Mouse (Mus musculus): Measurements from ENCODE around the gene Abcg1. TPM values are rescaled to one million over a fixed set of nuclear protein-coding genes. Genes with fewer than 3 reads are reported as not detected.

Abcg1 gene
- polyA plus RNA-seq, 1 experiment from 2014 or later, result 10.1 TPM

DNA sequence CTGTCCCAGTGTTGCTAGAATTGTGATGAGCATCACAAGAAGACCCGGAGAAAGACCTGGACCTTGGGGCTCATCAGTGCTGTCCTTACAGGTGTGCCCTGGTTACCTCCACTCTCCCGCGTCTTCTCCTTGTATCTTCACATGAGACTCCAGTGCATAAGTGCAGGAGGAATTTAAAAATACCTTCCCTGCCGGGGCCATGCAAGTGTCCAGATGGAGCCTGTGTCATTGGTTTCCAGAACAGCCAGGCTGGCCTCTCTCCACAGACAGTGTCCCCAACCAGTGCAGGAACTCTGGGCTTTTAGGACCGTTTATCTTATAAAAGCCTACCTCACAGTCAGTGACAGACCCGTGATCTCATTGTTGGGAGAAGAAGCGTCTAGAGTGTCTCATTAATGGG, 38.1 kb downstream of the Abcg1 start:
- 93% methylated on average over 7 of the region's 7 CpGs for WGBS
- Histone ChIP-seq H3K36me3 (ENCODE audit: control insufficient read depth, insufficient read depth, low read length) (no peaks in the 10 kb centered on the region), H3K9ac (ENCODE audit: low read length) (no peak overlapping the region), H3K27ac (ENCODE audit: low read depth, low read length) (no peak overlapping the region), H3K27me3 (ENCODE audit: control insufficient read depth, insufficient read depth, low read length) (no peaks in the 10 kb centered on the region), H3K4me1 (replicated peaks; ENCODE audit: control insufficient read depth, insufficient read depth, low read length) (no peaks in the 10 kb centered on the region; the same call in 1 of the 2 replicates), H3K4me2 (ENCODE audit: low read depth, low read length, severe bottlenecking) (no peak overlapping the region), H3K9me3 (ENCODE audit: control insufficient read depth, low read length) (no peaks in the 10 kb centered on the region), H3K4me3 (ENCODE audit: low read depth, low read length) (no peak overlapping the region)
- no peak for ATAC-seq (replicated peaks; ENCODE audit: low FRiP score)
- no peak for DNase-seq (ENCODE audit: low spot score)

GRCm38 (mm10) chr17:31096893-31097292, 39.4 kb downstream of the Abcg1 start:
- Histone ChIP-seq H3K4me1 (replicated peaks; ENCODE audit: control insufficient read depth, insufficient read depth, low read length) (no peaks in the 10 kb centered on the region), H3K4me3 (ENCODE audit: low read depth, low read length) (no peak overlapping the region), H3K9me3 (ENCODE audit: control insufficient read depth, low read length) (no peaks in the 10 kb centered on the region), H3K27me3 (ENCODE audit: control insufficient read depth, insufficient read depth, low read length) (no peaks in the 10 kb centered on the region), H3K27ac (ENCODE audit: low read depth, low read length) (no peak overlapping the region), H3K9ac (ENCODE audit: low read length) (no peak overlapping the region), H3K4me2 (ENCODE audit: low read depth, low read length, severe bottlenecking) (no peak overlapping the region), H3K36me3 (ENCODE audit: control insufficient read depth, insufficient read depth, low read length) (no peaks in the 10 kb centered on the region)
- no peak for ATAC-seq (replicated peaks; ENCODE audit: low FRiP score)
- DNase-seq (ENCODE audit: low spot score), result no peak
- WGBS, result 100% methylated on average over 2 of the region's 2 CpGs

DNA sequence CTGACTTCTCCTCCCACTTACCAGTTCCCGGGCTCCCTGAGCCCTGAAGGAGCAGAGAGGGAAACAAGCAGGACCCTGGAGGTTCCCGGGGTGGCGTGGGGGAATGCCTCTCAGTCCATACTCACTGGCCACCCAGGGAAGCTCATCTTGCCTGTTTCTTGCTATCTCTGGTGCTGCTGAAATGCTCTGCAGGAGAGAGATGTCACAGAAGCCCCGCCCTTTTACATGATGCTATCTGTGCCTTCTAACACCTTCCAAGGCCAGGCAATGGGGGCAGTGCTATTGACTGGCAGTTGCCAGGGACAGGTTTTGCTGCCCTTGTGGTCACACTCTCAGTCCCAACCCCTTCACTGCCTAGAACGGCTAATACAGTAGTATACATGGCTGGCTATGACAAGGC, 41.3 kb downstream of the Abcg1 start:
- Histone ChIP-seq H3K4me2 (ENCODE audit: low read depth, low read length, severe bottlenecking) (no peak overlapping the region), H3K27ac (ENCODE audit: low read depth, low read length) (no peak overlapping the region), H3K4me3 (ENCODE audit: low read depth, low read length) (no peak overlapping the region), H3K27me3 (ENCODE audit: control insufficient read depth, insufficient read depth, low read length) (no peaks in the 10 kb centered on the region), H3K9ac (ENCODE audit: low read length) (no peak overlapping the region), H3K4me1 (replicated peaks; ENCODE audit: control insufficient read depth, insufficient read depth, low read length) (no peaks in the 10 kb centered on the region), H3K9me3 (ENCODE audit: control insufficient read depth, low read length) (no peaks in the 10 kb centered on the region), H3K36me3 (ENCODE audit: control insufficient read depth, insufficient read depth, low read length) (no peaks in the 10 kb centered on the region)
- 84% methylated on average over 5 of the region's 5 CpGs for WGBS
- no peak for DNase-seq (ENCODE audit: low spot score)
- no peak for ATAC-seq (replicated peaks; ENCODE audit: low FRiP score)

DNA sequence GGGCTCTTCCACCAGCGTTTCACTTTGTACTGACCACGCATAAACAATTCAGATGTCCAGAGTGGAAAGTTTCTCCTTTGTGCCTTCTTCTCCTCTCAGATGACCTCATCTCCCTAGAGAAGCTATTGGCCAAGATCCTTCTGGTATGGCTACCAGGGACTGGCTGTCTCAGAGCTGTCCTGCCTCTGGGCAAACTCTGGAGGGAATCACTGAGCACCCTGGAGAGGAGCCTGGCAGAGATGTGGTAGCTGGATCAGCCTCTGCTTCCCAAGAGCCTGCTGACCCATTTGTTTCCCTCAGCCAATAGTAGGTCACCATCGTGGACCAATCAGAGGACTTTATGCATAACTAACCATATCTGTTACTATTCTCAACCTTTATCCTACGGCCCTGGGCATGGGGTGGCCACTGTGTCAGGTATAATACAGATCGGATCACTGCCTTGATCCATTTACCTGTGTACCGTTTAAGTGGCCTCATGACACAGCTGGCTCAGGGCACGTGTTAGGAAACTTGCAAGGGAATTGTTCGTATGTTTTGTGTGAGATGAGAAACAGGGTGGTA, 45.6 kb downstream of the Abcg1 start:
- Histone ChIP-seq H3K4me3 (ENCODE audit: low read depth, low read length) (no peak overlapping the region), H3K27me3 (ENCODE audit: control insufficient read depth, insufficient read depth, low read length) (no peaks in the 10 kb centered on the region), H3K4me2 (ENCODE audit: low read depth, low read length, severe bottlenecking) (no peak overlapping the region), H3K4me1 (replicated peaks; ENCODE audit: control insufficient read depth, insufficient read depth, low read length) (no peaks in the 10 kb centered on the region), H3K27ac (ENCODE audit: low read depth, low read length) (no peak overlapping the region), H3K9me3 (ENCODE audit: control insufficient read depth, low read length) (no peaks in the 10 kb centered on the region), H3K36me3 (ENCODE audit: control insufficient read depth, insufficient read depth, low read length) (no peaks in the 10 kb centered on the region), H3K9ac (ENCODE audit: low read length) (no peak overlapping the region)
- 87% methylated on average over 8 of the region's 8 CpGs for WGBS
- ATAC-seq (replicated peaks; ENCODE audit: low FRiP score) (no peak), DNase-seq (ENCODE audit: low spot score) (no peak)

- no peak overlapping the region for H3K4me2 ChIP-seq (ENCODE audit: low read depth, low read length, severe bottlenecking)
- no peaks in the 10 kb centered on the region for H3K9me3 ChIP-seq (ENCODE audit: control insufficient read depth, low read length)
- H3K27me3 ChIP-seq (ENCODE audit: control insufficient read depth, insufficient read depth, low read length), result no peaks in the 10 kb centered on the region
- no peaks in the 10 kb centered on the region for H3K4me1 ChIP-seq (replicated peaks; ENCODE audit: control insufficient read depth, insufficient read depth, low read length)
- DNase-seq (ENCODE audit: low spot score) (no peak), ATAC-seq (replicated peaks; ENCODE audit: low FRiP score) (no peak)
- H3K4me3 ChIP-seq (ENCODE audit: low read depth, low read length), result no peak overlapping the region
- 87% methylated on average over 8 of the region's 8 CpGs for WGBS
- no peak overlapping the region for H3K9ac ChIP-seq (ENCODE audit: low read length)
- no peak overlapping the region for H3K27ac ChIP-seq (ENCODE audit: low read depth, low read length)
- no peaks in the 10 kb centered on the region for H3K36me3 ChIP-seq (ENCODE audit: control insufficient read depth, insufficient read depth, low read length)
Observed at GRCm38 (mm10) chr17:31103823-31104222, 46.3 kb downstream of the Abcg1 start.

DNA sequence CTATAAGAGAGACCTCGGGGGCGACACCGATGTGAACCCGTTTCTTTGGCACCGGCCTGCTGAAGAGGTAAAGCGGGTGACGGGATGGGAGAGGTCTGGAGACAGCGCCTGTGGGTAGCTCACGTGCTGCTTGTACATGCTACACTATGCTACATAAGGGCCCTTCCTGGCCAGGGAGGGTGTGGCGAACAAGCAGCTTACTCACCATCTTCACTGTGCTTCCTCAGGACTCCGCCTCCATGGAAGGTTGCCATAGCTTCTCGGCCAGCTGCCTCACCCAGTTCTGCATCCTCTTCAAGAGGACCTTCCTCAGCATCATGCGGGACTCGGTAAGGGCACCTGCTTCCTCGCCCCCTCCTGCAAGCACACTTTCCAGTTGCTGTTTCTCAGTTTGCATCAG, 50.9 kb downstream of the Abcg1 start:
- ATAC-seq (replicated peaks; ENCODE audit: low FRiP score) (no peak), DNase-seq (ENCODE audit: low spot score) (no peak)
- Histone ChIP-seq H3K9ac (ENCODE audit: low read length) (no peak overlapping the region), H3K4me2 (ENCODE audit: low read depth, low read length, severe bottlenecking) (no peak overlapping the region), H3K36me3 (ENCODE audit: control insufficient read depth, insufficient read depth, low read length) (no peaks in the 10 kb centered on the region), H3K27ac (ENCODE audit: low read depth, low read length) (no peak overlapping the region), H3K27me3 (ENCODE audit: control insufficient read depth, insufficient read depth, low read length) (no peaks in the 10 kb centered on the region), H3K4me1 (replicated peaks; ENCODE audit: control insufficient read depth, insufficient read depth, low read length) (peaks cover 3% of the 10 kb centered on the region), H3K4me3 (ENCODE audit: low read depth, low read length) (no peak overlapping the region), H3K9me3 (ENCODE audit: control insufficient read depth, low read length) (no peaks in the 10 kb centered on the region)
- 93% methylated on average over 15 of the region's 15 CpGs for WGBS

GRCm38 (mm10) chr17:31113191-31113856, 55.8 kb downstream of the Abcg1 start:
- WGBS, result 27% methylated on average over 9 of the region's 9 CpGs
- ATAC-seq (replicated peaks; ENCODE audit: low FRiP score), result no peak; the same call in 1 of the 2 replicates
- DNase-seq (ENCODE audit: low spot score), result no peak
- Histone ChIP-seq H3K4me2 (ENCODE audit: low read depth, low read length, severe bottlenecking) (no peak overlapping the region), H3K27me3 (ENCODE audit: control insufficient read depth, insufficient read depth, low read length) (no peaks in the 10 kb centered on the region), H3K36me3 (ENCODE audit: control insufficient read depth, insufficient read depth, low read length) (no peaks in the 10 kb centered on the region), H3K4me1 (replicated peaks; ENCODE audit: control insufficient read depth, insufficient read depth, low read length) (peaks cover 11% of the 10 kb centered on the region), H3K9me3 (ENCODE audit: control insufficient read depth, low read length) (no peaks in the 10 kb centered on the region), H3K4me3 (ENCODE audit: low read depth, low read length) (no peak overlapping the region), H3K27ac (ENCODE audit: low read depth, low read length) (no peak overlapping the region), H3K9ac (ENCODE audit: low read length) (no peak overlapping the region)

DNA sequence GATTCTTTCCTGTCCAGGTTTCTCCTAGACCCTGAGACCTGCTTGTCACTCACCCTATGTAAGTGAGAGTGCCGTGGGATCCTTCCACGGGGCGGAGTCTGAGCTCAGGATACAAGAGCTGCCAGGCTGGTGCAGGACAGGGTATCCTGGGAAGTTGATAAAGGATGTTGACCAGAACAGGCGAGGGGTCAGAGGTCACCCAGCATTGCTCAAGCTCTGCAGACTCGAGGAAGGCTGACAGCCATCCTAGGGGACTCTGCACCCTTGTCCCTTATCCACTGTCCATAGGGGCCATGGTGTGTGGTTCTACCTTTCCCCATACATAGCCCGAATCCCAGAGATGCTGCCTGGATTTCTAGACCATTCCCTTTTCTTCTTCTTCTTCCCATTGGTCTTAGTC, 58.6 kb downstream of the Abcg1 start:
- Histone ChIP-seq H3K4me2 (ENCODE audit: low read depth, low read length, severe bottlenecking) (no peak overlapping the region), H3K4me3 (ENCODE audit: low read depth, low read length) (no peak overlapping the region), H3K9me3 (ENCODE audit: control insufficient read depth, low read length) (no peaks in the 10 kb centered on the region), H3K36me3 (ENCODE audit: control insufficient read depth, insufficient read depth, low read length) (no peaks in the 10 kb centered on the region), H3K4me1 (replicated peaks; ENCODE audit: control insufficient read depth, insufficient read depth, low read length) (peaks cover 11% of the 10 kb centered on the region), H3K27me3 (ENCODE audit: control insufficient read depth, insufficient read depth, low read length) (no peaks in the 10 kb centered on the region), H3K27ac (ENCODE audit: low read depth, low read length) (no peak overlapping the region), H3K9ac (ENCODE audit: low read length) (no peak overlapping the region)
- DNase-seq (ENCODE audit: low spot score) (no peak), ATAC-seq (replicated peaks; ENCODE audit: low FRiP score) (no peak)
- WGBS, result 78% methylated on average over 6 of the region's 6 CpGs

DNA sequence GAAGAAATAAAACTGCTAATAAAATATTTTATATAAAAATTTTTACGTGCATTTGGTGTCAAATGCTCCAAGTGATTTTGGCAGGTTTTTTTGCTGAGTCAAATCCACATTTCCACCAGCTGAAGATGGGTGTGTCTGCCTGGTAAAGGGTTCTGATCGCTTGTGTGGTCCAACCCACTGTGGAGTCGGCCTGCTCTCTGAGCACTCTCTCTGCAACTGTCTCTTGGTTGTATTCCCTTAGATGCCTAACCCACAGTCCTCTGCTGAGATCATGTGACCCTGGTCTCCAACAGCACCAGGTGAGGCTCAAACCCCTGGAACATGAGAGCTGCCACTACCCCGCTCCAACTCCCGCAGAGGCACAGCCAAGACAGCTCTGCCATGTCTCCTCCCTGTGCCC, 60.5 kb downstream of the Abcg1 start:
- H3K27ac ChIP-seq (ENCODE audit: low read depth, low read length), result no peak overlapping the region
- 85% methylated on average over 5 of the region's 5 CpGs for WGBS
- H3K9me3 ChIP-seq (ENCODE audit: control insufficient read depth, low read length), result no peaks in the 10 kb centered on the region
- H3K4me1 ChIP-seq (replicated peaks; ENCODE audit: control insufficient read depth, insufficient read depth, low read length), result peaks cover 11% of the 10 kb centered on the region
- no peak for ATAC-seq (replicated peaks; ENCODE audit: low FRiP score)
- H3K27me3 ChIP-seq (ENCODE audit: control insufficient read depth, insufficient read depth, low read length), result no peaks in the 10 kb centered on the region
- no peak overlapping the region for H3K4me3 ChIP-seq (ENCODE audit: low read depth, low read length)
- DNase-seq (ENCODE audit: low spot score), result no peak
- H3K4me2 ChIP-seq (ENCODE audit: low read depth, low read length, severe bottlenecking), result no peak overlapping the region
- no peak overlapping the region for H3K9ac ChIP-seq (ENCODE audit: low read length)
- H3K36me3 ChIP-seq (ENCODE audit: control insufficient read depth, insufficient read depth, low read length), result no peaks in the 10 kb centered on the region

Data from forebrain, embryonic 11.5 days (tissue).